Mouse (Mus musculus): ENCODE measurements around the gene Dpf1. TPM values are rescaled to one million over a fixed set of nuclear protein-coding genes. Genes with fewer than 3 reads are reported as not detected.

The Dpf1 gene
- 1.1 and 1.6 TPM in 2 replicates for polyA plus RNA-seq (2012)

GRCm38 (mm10) chr7:29303738-29304462, at the start of gene Dpf1:
Dpf1 (plus strand) TSS chr7:29303951.

GRCm38 (mm10) chr7:29281201-29282073, 22.3 kb upstream of the Dpf1 start, which contains the start of gene Spint2:
Spint2 (minus strand) TSS chr7:29281912.

GRCm38 (mm10) chr7:29288942-29289638, 14.7 kb upstream of the Dpf1 start, which contains the start of gene Ppp1r14a:
Ppp1r14a (plus strand) TSS chr7:29289308.

Other genes with a start within 250 kb of the Dpf1 start
- 0.24 and 0.67 TPM in 2 replicates for gene Ryr1, start 178.8 kb upstream of the Dpf1 start, polyA plus RNA-seq (2012)
- gene Rasgrp4, start 169.1 kb upstream of the Dpf1 start, polyA plus RNA-seq (2012), result 5.7 and 9.4 TPM in 2 replicates
- gene Fam98c, start 147.7 kb upstream of the Dpf1 start, polyA plus RNA-seq (2012), result 99.1 and 138 TPM in 2 replicates
- 9.7 and 10.7 TPM in 2 replicates for gene Ggn, start 133.7 kb upstream of the Dpf1 start, polyA plus RNA-seq (2012)
- 4.1 and 6.0 TPM in 2 replicates for gene Spred3, start 133.5 kb upstream of the Dpf1 start, polyA plus RNA-seq (2012)
- gene Psmd8, start 123.2 kb upstream of the Dpf1 start, polyA plus RNA-seq (2012), result 136 and 148 TPM in 2 replicates
- 0.03 TPM in 1 of 2 replicates, not detected in the other for gene Catsperg1, start 89.9 kb upstream of the Dpf1 start, polyA plus RNA-seq (2012)
- gene Kcnk6, start 71.4 kb upstream of the Dpf1 start, polyA plus RNA-seq (2012), result 6.4 and 11.4 TPM in 2 replicates
- 284 and 340 TPM in 2 replicates for gene Yif1b, start 65.6 kb upstream of the Dpf1 start, polyA plus RNA-seq (2012)
- 1.1 and 1.3 TPM in 2 replicates for gene 2200002D01Rik, start 55.5 kb upstream of the Dpf1 start, polyA plus RNA-seq (2012)
- gene Spint2, start 22.0 kb upstream of the Dpf1 start, polyA plus RNA-seq (2012), result 165 and 174 TPM in 2 replicates
- gene Ppp1r14a, start 14.6 kb upstream of the Dpf1 start, polyA plus RNA-seq (2012), result 0.46 and 1.1 TPM in 2 replicates
- 142 and 161 TPM in 2 replicates for gene Sipa1l3, start 214.7 kb downstream of the Dpf1 start, polyA plus RNA-seq (2012)

All from megakaryocyte-erythroid progenitor cell, adult 5 weeks (primary cell).